Mouse (Mus musculus) lung, adult 2 months (tissue): ENCODE data around the gene Phlda2.

Source experiments
- CTCF ChIP-seq: fragments of 200-500 bp; IDR thresholded peaks from 2 replicates; pipeline ENCODE4 v1.5.1; 2011; ENCODE audit warnings: mild to moderate bottlenecking, low read length, control low read depth; ENCODE audit not compliant: insufficient read depth
- POLR2A ChIP-seq: fragments of 200-500 bp; IDR thresholded peaks from 2 replicates; pipeline ENCODE4 v1.6.1; 2011; ENCODE audit warnings: low read depth, mild to moderate bottlenecking, control low read depth, low read length, borderline replicate concordance; ENCODE audit errors: extremely low read depth

- TF ChIP-seq POLR2A: no peak
- TF ChIP-seq CTCF: no peak
These were observed 41.0 kb downstream of the Phlda2 start for GRCm38 (mm10) chr7:143461920-143462319.
